Mouse (Mus musculus): ENCODE results near the gene Pdss1.

The Pdss1 gene

GRCm38 (mm10) chr2:22957415-22957814, 62.1 kb downstream of the Pdss1 start:
- peak; percentile 60 for DNase-seq (ENCODE audit: low read depth, low spot score)

- no peak for DNase-seq (ENCODE audit: low read depth, low spot score)
Measured at GRCm38 (mm10) chr2:22961681-22962080, 66.4 kb downstream of the Pdss1 start.

GRCm38 (mm10) chr2:22962242-22962641, 66.9 kb downstream of the Pdss1 start:
- no peak for DNase-seq (ENCODE audit: low read depth, low spot score)

- no peak for DNase-seq (ENCODE audit: low read depth, low spot score)
Measured at GRCm38 (mm10) chr2:22962970-22963369, 67.6 kb downstream of the Pdss1 start.

- no peak for DNase-seq (ENCODE audit: low read depth, low spot score)
Measured at GRCm38 (mm10) chr2:22977387-22977973, 82.2 kb downstream of the Pdss1 start.

GRCm38 (mm10) chr2:22985973-22986657, 90.8 kb downstream of the Pdss1 start:
- peak; percentile 83 for DNase-seq (ENCODE audit: low read depth, low spot score)

Data from A20 (cell line).